Mouse (Mus musculus) urinary bladder, postnatal 25 days (tissue): ENCODE measurements around the gene Syne2.

ENCODE experiments used
- DNase-seq: peaks from one replicate; pipeline ENCODE4 v3.0.0; 2022; ENCODE audit warnings: low spot score

The Syne2 gene

DNA sequence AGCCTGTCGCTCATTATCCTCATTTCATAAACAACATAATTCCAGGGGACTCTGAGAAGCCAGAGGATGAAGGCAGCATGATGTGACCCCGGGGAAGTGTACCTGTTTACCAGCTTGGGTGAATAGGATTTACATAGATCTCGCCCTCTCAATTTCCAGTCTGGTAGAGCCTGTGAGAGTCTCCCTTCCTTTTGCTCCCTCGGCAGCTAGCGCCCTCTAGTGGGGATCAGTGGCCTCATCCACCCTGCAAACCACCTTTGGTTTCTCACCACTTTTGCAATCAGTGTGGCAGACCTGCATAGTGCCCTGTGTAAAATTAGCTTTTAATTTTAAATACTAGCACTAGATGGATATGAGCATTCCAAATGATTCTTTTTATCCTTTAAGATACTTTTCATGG, 133.4 kb downstream of the Syne2 start:
- DNase-seq = peak; percentile 41

DNA sequence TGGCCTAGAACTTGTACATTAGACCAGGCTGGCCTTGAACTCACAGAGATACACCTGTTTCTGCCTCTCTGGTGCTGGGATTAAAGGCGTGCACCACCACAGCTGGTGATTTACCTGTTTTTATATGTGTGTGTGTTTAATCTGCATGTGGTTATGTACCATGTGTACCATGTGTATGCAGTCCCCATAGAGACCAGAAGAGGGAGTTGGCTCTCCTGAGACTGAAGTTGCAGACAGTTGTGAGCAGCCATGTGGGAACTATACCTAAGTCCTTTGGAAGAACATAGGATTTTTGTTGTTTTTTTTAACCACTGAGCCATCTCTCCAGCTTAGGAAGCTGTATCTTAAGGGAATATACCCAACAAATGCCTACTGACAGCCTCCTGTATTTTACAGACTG, 134.1 kb downstream of the Syne2 start:
- no peak for DNase-seq

DNA sequence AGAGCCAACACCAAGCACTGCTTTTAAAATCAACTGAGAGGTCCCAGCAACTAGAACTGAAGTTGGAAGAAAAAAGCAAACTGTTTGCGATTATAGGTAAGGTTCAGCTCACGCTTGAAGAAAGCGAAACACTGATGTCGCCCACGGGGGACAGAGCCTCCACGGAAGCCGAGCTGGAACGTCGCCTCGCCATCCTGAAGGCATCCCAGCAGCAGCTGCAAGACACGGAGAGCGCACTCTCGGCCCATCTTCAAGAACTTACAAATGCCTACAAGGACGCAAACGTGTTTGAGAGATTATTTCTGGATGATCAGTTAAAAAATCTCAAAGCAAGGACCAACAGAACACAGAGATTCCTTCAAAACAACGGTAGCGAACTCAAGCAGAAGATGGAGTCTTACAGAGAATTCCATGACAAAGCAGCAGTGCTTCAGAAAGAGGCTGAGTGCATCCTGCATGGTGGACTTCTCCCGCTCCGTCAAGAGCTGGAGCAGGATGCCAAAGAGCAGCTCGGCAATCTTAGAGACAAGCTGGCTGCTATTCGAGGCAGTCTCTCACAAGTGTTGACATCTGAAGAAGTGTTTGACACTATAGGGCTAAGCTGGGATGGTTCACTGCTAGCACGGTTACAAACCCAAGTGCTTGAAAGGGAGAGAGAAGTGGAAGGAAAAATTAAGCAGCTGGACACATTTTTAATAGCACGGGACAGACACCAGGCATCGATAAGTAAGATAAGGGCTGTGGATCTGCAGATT, 148.7 kb downstream of the Syne2 start:
- DNase-seq = no peak

DNA sequence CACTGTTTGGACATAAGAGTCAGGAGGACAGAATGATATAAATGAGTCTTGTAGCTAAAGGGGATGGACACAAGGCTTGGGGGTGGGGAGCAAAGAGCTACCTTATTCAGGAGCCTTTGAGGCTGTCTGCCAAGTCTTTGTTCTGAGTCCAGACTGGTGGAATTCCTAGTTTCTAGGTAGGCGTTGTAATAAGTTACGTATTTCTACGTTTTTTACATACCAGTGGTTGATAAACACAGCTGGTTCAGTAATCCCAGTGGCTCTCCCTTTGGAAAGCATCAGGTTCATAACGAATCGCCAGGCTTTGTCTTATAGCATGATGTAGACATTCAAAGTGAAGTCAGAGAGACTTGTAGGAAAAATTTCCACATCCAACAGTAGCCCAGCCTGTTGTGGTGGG, 161.1 kb downstream of the Syne2 start:
- DNase-seq = no peak

DNA sequence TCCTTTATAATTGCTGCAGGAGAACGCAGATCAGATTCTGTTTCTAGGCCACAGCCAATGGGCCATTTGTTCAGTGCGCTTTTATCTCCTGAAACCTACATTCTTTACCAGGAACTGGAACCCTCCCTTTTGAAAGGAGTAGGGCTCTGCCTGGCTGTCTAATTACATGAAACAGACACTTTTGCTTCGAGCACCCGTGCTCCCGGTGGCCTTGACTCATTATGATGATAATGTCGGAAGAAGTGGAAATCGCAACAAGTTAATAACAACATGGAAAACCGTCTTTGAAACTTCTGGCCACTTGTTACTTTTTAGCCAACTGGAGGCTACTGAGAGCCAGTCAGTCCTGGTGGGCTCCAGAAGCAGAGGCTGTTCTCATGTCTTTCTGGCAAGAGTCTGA, 165.4 kb downstream of the Syne2 start:
- DNase-seq = no peak

DNA sequence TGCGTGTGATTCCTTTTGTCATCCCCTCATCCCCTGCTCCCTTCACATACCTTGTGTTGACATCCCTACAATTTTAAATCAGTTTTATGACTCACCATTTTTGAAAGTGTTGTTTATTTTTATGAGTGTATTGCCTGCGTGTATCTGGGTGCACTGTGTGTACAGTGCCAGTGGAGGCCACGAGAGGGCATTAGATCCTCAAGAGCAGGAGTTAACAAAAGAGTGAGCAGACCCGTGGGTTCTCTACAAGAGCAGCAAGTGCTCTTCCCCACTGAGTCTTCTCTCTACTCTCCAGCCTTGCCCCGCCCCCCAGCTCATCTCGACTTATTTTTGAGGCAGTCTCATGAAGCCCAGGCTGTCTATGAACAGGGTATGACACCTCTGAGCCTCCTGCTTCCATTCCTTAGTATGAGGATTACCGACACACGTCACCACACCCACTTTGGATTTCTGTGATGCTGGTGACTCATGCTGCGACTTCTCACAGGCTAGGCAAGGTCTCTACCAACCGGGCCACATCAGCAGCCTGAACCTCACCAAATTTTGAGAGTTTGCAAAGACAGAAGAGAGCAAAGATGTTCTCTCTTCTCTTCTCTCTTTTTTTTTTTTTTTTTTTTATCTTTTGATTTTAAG, 174.4 kb downstream of the Syne2 start:
- DNase-seq = no peak

DNA sequence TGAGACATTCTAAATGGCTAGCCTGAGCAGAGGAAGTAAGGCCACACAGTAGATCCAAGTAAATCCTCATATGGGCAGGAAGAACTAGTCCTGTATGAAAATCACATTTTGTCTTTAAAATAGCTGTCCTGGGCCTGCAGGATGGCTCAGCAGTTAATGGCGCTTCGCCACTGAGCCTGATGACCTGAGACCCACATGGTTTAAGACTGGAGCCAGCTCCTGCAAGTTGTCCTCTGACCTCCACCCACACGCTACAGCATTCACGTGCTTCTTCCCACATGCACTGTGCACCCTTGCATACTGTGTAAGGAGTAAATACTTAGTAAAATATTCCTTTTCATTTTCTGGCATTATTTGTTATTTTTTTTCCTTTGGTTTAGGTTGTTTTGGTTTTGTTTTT, 175.0 kb downstream of the Syne2 start:
- no peak for DNase-seq

DNA sequence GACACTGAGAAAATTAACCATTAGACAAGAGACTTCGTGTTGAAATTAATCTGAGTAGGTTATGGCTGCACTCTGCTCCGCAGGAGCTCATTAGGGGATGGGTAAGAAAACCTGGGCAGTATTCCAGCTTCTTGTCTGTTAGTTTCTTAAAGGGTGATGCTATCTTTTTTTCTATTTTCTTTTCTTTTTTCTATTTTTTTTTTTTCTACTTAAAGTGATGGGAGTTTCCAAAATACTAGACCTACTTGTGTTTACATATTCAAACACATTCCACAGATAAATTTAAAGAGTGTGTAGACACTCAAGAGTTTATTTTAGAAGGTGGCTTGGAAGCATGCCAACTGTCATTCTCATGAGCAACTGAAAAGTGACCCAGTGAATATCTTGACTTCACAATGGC, 177.2 kb downstream of the Syne2 start:
- no peak for DNase-seq

DNA sequence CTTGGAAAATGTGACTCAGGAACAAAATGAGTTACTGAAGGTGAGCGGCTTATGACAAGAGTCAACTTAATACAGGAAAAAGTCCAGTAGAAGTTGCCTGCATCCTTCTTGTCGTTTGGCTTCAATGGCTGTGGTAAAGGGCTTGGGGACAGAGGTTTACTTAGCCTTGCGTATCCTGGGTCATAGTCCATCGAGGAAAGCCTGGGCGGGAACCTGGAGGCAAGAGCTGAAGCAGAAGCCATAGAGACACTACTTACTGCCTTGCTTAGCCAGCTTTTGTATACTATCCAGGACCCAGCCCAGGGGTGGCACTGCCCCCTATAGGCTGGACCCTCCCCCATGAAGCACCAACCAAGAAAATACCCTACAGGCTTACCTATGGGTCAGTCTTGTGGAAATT, 179.6 kb downstream of the Syne2 start:
- no peak for DNase-seq

DNA sequence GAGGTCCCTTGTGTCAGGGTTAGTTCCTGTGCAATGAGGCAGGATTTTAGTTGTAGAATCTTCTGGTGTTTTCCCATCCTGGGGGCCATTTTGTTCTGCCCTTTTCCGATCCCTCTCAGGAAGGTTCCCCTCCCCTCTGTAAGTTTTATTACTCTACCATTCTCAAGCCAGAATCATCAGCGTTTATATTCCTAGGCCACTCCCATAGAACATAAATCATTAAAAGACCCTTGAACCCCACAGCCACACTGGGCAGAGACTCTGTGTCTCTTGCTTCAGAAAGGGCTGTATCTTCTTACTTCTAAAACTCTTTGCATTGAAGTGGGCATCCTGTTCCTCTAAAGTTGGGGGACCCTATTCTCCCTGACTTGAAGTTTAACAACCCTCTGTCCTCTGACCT, 180.5 kb downstream of the Syne2 start:
- DNase-seq = no peak

DNA sequence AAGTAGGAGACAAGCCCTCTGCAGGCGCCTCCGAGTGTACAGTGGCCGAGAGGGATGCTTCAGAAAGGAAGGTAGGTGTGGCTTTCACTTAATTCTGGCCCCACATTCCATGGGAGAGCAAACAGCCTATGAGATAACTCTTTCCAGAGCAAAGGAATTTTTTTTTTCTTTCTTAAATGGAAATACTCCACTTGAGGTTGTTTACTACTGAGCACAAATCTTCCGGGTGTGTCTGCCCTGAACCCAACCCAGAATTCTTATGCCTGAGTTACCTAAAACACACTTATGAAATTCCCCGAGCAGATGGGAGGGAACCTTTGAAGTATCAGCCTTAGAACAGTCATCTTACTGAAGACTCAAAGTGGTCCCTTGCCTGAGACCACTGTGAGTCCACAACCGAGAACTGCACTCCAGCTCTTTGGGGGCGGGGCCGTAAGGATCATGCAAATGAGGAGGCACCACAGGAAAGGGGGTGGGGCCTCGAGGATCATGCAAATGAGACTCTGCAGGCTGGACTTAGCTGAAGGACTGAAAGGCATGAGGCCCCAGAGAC, 186.8 kb downstream of the Syne2 start:
- peak; percentile 19 for DNase-seq

DNA sequence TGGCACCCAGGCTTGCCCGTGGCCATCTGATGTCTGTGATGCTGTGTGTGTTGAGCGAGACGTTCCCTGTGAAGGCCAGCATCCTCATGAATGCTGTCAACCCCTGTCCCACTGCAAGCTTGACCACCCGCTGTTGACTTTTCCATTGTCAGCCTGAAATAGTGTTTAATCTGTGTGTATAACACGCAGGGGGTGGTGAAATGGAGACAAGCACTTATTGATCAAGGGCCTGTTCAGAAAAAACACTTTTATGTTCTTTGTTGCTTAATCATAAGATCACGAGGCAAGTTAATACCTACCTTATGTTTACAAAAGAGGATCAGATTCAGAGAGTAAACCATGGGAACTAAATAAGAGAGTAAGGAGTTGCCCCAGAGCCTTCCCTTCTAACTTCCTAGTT, 191.1 kb downstream of the Syne2 start:
- DNase-seq = no peak

DNA sequence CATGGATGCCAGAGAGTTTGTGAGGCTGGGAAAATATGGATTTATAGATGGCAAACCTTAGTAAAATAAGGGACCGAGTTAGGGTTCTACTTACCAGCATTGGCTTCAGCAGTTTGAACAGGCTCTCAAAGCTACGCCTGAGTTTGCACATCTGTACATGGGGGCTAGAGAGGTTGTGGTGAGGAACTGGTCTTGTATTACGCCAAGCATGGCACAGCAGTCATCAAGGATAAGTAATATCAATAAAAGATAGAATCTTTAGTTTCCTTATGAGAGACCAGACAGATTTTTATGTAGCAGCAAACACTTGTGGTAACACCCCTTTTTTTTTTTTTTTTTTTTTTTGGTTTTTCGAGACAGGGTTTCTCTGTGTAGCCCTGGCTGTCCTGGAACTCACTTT, 194.9 kb downstream of the Syne2 start:
- no peak for DNase-seq

DNA sequence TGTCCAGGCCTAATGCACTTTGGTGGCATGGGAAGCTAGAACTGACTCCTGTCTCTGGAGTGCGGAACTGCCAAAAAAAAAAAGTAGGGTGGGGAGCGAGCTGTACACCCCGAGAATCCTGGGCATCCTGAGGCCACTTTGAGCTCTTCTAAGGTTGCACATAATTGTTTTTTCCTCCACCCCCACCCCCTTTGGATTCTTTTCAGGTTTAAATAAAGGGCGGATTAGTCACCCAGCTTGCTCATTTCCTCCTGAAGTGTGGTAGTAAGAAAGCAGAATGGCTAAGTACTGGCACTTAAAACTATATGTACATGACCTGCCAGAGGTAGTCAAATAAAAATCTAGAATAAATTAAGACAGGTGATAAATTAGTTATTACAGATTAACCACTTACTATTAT, 195.5 kb downstream of the Syne2 start:
- no peak for DNase-seq

DNA sequence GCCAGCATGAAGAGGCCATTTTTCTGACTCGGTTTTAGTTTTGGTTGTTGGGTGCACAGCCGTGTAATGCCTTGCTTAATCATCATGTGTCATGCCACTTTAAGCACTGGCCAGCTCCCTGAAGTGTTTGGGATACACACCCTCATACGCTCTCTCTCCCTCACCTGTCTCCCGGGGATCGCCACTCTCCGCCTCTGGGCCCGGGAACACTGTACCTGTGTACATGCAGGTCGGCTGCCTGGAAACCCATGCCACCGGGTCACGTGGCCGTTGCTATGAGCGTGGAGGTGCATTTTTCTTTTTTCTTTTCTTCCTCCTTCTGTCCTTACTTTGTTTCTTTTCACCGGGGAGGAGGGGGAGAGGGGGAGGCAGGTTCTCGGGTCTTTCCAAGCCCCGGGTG, 197.1 kb downstream of the Syne2 start:
- no peak for DNase-seq

DNA sequence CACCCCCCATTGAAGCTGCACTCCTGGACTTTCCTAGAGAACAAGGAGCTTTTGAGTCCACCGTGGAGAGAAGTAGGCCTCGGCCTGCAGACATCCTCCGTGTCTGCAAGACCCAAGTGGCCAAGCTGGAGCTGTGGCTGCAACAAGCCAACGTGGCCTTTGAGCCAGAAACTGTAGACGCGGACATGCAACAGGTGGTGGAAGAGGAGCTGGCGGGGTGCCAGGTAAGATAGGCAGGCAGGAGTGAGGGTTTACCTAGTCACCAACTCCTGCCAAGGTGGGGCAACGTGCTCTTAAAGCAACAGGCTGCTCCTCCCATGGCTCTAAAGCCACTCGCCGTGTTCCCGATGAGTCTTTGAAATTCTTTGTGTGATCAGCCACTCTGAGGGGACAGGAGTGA, 197.6 kb downstream of the Syne2 start:
- DNase-seq = peak; percentile 58

DNA sequence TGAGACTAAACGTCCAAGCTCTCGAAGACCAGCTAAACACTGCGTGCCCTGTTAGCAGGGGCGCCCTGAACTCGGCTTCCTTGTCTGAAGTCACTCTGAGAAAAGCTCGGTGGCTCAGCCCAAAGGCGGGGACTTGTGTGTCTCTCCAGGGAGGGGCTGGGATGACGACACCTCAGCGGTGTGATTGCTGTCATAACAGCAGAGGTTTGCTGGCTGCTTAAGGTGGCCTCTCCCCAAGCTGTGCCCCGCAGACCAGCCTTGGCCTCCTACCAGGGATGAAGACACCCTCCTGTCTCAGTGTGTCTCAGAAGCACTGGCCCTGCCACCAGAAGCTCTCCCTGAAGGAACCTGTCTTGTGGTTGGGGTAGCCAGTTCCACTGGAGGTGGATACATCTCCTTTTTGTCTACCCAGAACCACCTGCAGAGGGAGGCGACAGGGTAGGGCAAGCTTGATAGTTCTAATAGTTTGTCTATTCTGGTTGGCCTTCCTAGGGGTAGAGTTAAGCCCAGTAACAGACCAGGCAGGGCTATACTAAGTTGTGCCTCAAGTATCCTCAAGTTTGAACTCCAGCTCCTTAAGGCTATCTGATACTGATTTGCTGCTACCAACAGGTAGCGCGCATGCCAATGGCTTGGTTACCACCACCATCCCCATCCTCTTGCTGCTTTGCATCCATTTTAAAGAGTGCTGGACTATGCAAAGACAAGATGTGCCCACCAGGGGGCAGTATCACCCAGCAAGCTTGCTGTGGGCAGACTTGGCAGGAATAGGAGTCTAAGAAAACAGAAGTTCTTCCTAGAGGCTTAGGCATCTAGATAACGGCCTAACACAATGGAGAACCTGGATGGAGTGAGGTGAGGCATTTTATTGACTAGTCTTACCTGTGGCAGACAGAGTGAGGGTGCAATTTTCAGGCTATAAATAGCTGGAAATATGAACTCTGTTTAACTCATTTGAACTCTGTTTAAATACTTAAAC, 198.5 kb downstream of the Syne2 start:
- peak; percentile 66 for DNase-seq

DNA sequence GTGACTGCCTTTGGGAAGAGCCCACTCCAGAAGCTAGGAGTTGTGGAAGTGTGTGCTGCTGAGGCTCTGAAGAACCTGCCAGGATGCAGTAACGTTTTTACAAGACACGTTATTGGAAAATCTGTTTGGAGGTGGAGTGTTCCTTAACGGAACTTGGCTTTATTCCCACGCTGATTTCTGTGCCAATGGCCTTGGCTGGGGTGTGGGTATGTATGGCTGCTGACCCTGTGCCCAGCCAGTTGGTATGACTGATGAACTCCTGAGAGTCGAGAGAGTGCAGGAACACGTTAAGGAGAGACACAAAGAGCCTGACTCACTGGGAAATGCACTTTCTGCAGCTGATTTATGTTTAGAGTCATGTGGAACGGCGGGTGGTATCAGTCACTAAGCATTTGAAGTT, 200.7 kb downstream of the Syne2 start:
- DNase-seq = no peak

DNA sequence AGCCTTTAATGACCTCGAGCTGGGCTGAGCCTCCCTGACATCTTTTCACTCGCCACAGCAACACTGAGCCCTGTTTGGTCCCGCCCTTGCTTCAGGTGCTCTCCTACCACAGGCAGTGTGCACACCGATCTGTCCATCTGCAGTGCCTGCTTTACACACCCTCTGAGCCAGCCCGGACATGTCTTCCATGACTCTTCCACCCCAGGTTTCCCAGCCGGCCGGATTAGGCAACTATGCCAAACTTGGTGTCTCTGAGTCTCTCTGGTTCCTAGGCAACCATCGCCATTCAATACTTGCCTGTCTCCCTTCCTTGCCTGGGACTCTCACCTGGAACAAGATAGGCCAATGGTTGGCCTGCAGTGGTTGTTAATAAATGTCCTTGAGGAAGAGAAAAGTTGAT, 224.4 kb downstream of the Syne2 start:
- DNase-seq = peak; percentile 9

DNA sequence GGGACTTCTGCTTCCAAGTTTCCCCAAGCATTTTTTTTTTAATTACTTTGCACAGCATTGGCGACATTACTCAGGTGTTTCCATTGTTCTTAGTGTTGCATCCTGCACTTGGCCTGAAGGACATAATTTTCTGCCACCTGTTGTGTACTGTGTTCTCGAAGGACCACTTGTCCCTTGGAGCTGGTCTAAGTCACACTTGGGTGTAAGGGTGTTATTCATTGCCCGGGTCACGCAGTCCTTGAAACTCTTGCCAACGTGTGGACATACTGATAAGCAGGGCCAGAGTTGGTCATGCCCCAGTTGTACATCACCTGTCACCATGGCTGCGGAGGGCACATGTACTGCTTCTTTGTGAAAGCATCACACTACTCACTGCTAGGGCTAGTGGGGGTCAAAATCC, 228.6 kb downstream of the Syne2 start:
- DNase-seq = no peak

DNA sequence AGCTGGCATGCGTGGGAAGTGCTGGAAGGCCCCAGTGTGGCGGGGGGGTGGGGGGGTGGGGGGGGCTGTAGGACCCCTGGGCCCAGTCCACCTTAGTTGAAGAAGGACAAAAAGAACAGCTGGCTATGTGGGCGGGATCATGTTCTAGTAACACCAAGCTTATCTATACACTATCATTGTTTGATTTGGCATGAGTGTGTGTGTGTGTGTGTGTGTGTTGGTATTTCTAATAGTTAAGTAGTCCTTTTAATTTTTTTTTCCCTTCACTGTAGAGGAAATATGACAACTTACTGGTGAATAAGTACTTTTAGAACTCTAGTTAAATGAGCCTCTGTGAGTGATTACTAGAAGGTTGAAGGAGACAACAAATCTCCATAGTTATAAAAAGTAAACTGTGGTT, 230.0 kb downstream of the Syne2 start:
- DNase-seq = no peak

DNA sequence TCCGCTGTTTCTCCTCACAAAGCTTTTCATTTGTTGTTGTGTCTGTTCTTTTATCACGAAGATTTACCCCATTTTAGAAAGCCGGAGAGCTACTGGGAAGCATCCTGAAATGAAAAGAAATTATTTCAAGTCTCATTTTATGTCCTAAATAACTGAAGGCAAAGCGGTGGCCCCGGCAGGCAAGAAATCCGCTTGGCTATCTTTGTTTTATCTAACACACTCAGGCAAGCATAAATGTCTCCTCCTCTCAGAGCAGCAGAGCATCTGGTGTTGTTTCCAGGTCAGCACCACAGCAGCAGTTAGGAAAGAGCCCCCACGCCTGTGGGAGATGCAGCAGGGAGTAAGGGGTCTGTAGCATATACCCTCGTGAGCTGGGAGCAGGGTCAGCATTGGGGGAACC, 230.7 kb downstream of the Syne2 start:
- DNase-seq = no peak

DNA sequence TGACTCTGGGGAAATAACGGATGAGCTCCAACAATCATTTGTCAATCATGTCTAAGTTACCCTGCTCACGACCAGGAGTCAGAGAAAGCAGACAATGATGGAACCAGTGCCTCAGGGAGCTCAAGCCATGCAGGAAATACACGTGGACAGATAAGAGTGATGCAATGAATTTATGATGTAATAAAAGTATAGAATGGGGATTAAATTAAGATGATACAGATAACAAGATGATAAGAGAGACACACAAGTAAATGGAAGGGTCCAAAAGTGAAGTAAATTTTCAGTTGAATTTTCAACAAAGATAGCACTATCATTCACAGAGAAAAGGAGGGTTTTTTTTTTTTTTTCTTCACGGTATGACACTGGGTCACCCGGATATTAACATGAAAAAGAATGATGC, 231.4 kb downstream of the Syne2 start:
- no peak for DNase-seq
